Mouse (Mus musculus): ENCODE measurements at regions not wholly inside any gene's neighbourhood (a gene's known extent, or its start where the extent isn't known, plus 50 kb on each side); places are given as distances from the start of the nearest gene placed in this dataset.

DNA sequence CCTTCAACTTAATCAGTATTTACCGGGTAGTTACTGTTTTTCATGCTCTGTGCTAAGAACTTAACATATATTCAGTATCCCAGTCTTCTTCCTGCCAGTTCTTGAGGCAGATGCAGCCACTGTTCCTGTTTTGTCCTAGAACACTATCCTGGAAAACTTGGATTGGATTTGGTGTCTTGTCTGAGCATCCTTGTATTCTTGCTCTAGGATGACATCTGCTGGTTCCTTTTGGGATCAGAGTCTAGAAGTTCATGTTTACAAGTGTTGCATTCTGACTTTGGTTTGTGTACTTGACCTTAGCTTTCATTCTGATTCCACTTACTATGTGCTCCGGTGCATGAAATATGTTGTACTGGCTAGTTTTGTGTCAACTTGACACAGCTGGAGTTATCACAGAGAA lies 55.4 kb downstream of the Cldn34b3 start:
- peak; percentile 38 for TF ChIP-seq CTCF (IDR thresholded peaks at IDR 0.05; ENCODE audit: low read depth)
- no peak for TF ChIP-seq EP300 (optimal IDR thresholded peaks at IDR 0.05)
